Mouse (Mus musculus) cerebellum, adult 2 months (tissue): ENCODE data around the gene Cyp2d26. TPM values are rescaled to one million over a fixed set of nuclear protein-coding genes. Genes with fewer than 3 reads are reported as not detected.
"Not testable (repeated sequence)": the region's sequence is repeated elsewhere in the genome, so short reads cannot be mapped to it uniquely, and the experiment has no call there.

Source experiments
- DNase-seq, 2 experiments: peaks; one replicate each; pipeline ENCODE4 v3.0.0; 2021
- H3K27ac ChIP-seq: fragments of 200-500 bp; 2 replicates; pipeline ENCODE4 v1.5.1; 2012; ENCODE audit warnings: low read length, control low read depth, inconsistent platforms; ENCODE audit not compliant: insufficient read depth
- H3K27me3 ChIP-seq: fragments of 200-500 bp; 2 replicates; pipeline ENCODE4 v1.6.1; 2012; ENCODE audit warnings: inconsistent platforms, mild to moderate bottlenecking, low read length, moderate library complexity; ENCODE audit not compliant: control insufficient read depth, insufficient read depth
- H3K4me1 ChIP-seq: fragments of 200-500 bp; 2 replicates; pipeline ENCODE4 v1.6.1; 2011; ENCODE audit warnings: low read length; ENCODE audit not compliant: control insufficient read depth, insufficient read depth
- H3K4me3 ChIP-seq: fragments of 200-500 bp; replicated peaks from 2 replicates; pipeline ENCODE3; 2011; ENCODE audit warnings: mild to moderate bottlenecking, low read depth, low read length, control low read depth; ENCODE audit not compliant: insufficient read depth
- CTCF ChIP-seq: fragments of 200-500 bp; IDR thresholded peaks from 2 replicates; pipeline ENCODE4 v1.5.1; 2011; ENCODE audit warnings: low read depth, mild to moderate bottlenecking, control low read depth, low read length, moderate library complexity, borderline replicate concordance; ENCODE audit not compliant: insufficient read depth
- POLR2A ChIP-seq: fragments of 200-500 bp; IDR thresholded peaks from 2 replicates; pipeline ENCODE4 v1.6.1; 2011; ENCODE audit warnings: low read length, control low read depth, borderline replicate concordance; ENCODE audit not compliant: insufficient read depth
- WGBS: fragments of 180-500 bp; shearing (Covaris S2); methylation state at CpG from one replicate; pipeline ENCODE4 v1.1.7; 2018; 5-methylcytosine and 5-hydroxymethylcytosine counted together
- polyA plus RNA-seq: library from polyadenylated mRNA; depleted of rRNA; stranded (reverse); fragments of >200 nt; gene quantifications from 2 replicates; pipeline ENCODE4 v1.2.3, GENCODE M21; 2012; rRNA removed

Gene Cyp2d26
- polyA plus RNA-seq, 1 experiment, result 0.16 TPM

DNA sequence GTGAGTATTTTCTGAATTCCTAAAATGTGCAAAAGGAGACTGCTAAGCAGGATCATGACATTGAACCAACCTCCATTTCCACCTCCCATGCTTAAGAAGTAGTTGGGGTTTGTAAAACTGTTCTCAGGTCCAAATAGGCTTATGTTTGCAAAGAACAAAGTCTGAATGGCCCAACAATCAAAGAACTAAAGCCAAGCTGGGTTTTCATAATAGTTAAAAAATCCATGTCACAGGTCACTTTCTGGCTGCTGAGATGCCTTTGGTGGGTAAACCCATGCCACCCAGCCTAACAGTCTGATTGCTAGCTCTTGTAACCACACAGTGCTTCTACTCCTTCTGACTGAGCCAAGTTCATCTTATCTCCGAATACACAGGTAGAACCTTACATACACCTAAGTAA lies 9.5 kb downstream of the Cyp2d26 start:
- TF ChIP-seq POLR2A (no peak), CTCF (no peak)
- DNase-seq, result no peak
- H3K4me1 ChIP-seq, result no peaks in the 10 kb centered on the region
- H3K27ac ChIP-seq, result no peak overlapping the region
- WGBS, result 89% methylated on average over 1 of the region's 1 CpGs
- no peak overlapping the region for H3K4me3 ChIP-seq
- H3K27me3 ChIP-seq, result no peaks in the 10 kb centered on the region

DNA sequence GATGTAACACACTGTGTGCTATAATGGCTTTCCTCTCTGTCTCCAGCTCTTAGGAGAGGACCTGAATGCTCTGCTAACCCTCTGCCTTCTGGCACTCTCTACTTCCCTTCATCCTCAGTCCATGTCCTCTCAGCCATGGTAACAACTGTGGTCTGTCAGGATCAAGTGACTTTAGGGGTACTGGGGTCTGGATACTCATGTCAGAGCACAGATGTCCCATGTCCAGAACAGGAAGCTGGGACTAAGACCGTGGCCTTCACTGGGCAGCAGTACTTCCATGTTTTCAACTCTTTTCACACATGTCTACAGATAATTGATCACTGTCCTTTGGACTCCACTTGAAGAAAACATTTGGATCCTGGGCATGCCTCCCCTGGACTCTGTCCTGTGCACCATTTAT lies 10.3 kb downstream of the Cyp2d26 start:
- Histone ChIP-seq H3K27ac (no peak overlapping the region), H3K4me3 (no peak overlapping the region), H3K4me1 (no peaks in the 10 kb centered on the region), H3K27me3 (no peaks in the 10 kb centered on the region)
- TF ChIP-seq POLR2A, result no peak
- TF ChIP-seq CTCF, result no peak
- 83% methylated on average over 1 of the region's 1 CpGs for WGBS
- DNase-seq, result no peak

DNA sequence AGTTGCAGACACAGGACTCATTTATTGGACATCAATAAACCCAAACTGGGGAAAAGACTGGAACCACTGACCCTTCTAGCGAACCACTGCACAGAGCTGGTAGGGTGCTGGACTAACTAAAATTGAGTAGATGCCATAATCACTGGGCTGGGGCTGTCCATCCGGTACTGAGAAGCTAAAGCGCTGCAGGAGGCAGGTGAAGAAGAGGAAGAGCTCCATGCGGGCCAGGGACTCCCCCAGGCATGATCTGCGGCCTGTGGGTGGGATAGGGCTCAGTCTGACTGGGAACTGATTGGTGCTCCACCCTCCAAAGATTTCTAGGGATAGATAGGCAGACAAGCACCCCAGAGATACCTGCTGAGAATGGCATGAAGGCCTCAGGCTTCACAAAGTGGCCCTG lies 16.2 kb downstream of the Cyp2d26 start:
- H3K4me3 ChIP-seq, H3K27ac ChIP-seq, DNase-seq, H3K4me1 ChIP-seq, H3K27me3 ChIP-seq: not testable (repeated sequence)
- 80% methylated on average over 5 of the region's 5 CpGs for WGBS

DNA sequence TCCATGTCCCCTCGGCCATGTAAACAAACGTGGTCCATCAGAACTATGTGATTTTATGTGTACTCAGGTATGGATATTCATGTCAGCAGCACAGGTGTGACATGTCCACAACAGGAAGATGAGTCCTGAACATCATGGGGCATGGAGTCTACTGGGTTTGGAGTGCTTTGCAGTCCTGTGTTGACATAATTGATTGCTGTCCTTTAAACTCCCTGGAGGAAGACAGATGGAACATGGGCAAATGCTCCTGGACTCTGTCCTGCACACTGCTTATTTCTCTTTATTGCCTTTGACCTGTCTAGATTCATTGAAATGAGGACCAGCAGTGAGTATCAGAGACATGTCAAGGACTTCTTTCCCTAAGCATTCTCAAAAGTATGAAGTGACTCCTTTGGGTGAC lies 28.2 kb downstream of the Cyp2d26 start:
- TF ChIP-seq POLR2A (no peak), CTCF (no peak)
- DNase-seq, result no peak
- H3K27me3 ChIP-seq, result no peaks in the 10 kb centered on the region
- H3K4me1 ChIP-seq, result no peaks in the 10 kb centered on the region
- WGBS, result 84% methylated on average over 2 of the region's 2 CpGs
- no peak overlapping the region for H3K27ac ChIP-seq
- no peak overlapping the region for H3K4me3 ChIP-seq

DNA sequence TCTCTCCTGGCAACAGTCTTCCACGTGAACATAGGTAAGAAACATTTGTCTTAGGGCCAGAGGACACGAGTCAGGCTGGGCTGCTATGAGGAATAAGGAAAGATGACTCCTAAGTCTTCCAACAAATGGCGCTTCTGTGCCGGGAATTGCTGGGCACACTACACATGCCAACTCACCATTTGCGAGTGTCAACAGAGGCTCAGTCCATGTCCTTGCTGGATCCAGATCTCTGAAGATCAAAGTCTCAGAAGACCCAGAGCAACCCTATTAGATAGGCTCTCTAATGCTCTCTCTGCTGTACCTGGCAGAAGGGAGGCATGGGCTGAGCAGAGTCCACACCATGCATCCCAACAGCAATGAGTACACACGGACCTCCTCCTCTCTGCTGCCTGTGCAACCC lies 29.2 kb downstream of the Cyp2d26 start:
- WGBS, result 78% methylated on average over 6 of the region's 6 CpGs
- H3K4me1 ChIP-seq, result no peaks in the 10 kb centered on the region
- TF ChIP-seq POLR2A (no peak), CTCF (no peak)
- H3K27me3 ChIP-seq, result no peaks in the 10 kb centered on the region
- H3K4me3 ChIP-seq, result no peak overlapping the region
- H3K27ac ChIP-seq, result no peak overlapping the region
- DNase-seq, result no peak

DNA sequence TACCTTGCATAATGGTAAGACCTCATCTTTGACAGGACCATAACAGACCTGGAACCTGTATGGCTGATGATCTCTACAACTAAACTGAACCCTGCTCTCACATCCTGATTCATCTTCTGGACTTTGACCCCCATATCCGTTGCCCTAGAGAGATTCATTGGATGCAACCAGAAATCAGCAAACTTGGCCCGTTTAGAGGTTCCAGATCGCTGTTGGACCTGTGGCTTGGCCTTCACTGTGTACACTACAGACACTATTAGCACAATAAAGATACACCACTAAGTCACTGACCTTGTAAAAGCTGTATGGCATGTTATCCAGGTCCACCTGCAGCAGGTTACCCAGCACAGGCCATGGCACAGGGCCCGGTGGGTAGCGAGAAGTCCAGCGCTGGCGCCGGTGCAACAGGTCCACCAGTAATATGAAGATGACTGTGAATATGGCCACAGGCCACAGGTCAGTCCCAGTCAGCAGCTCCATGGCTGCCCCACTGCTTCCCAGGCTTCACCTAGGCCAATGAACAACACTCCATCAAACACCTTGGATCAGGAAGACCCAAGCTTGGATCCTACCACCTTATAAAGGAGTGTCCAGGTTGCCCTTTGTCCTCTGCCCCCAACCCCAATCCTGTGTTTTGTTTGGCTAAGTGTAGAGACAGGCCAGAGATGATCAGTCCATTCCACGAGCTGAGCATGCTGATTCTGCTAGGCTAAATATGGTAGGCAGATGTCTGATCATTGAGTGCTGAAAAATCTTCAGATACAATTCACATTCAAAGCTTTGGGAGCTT lies 30.3 kb downstream of the Cyp2d26 start, which contains the start of gene Cyp2d40:
Gene Cyp2d40 (minus strand): TSS at position 553 of the 790 bp plus-strand sequence.
- no peak for DNase-seq
- H3K27me3 ChIP-seq, result no peaks in the 10 kb centered on the region
- 90% methylated on average over 9 of the region's 9 CpGs for WGBS
- no peaks in the 10 kb centered on the region for H3K4me1 ChIP-seq
- TF ChIP-seq POLR2A (no peak), CTCF (no peak)
- no peak within 1 kb of the TSS for H3K27ac ChIP-seq
- no peak within 1 kb of the TSS for H3K4me3 ChIP-seq

DNA sequence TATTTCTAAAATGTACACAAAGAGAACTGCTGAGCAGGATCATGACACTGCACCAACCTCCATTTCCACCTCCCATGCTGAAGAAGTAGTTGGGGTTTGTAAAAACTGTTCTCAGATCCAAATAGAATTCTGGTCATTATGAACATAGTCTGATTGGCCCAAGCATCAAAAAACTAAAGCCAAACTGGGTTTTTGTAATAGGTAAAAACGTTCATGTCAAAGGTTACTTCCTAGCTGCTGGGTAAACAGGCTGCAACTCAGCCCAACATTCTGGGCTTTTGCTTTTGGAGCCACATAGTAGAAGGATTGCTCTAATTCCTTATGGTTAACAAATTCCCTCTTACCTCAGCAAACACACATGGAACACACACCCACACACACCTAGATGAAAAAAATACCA lies 46.0 kb downstream of the Cyp2d26 start:
- TF ChIP-seq CTCF (no peak), POLR2A (no peak)
- no peak overlapping the region for H3K27ac ChIP-seq
- 34% methylated on average over 1 of the region's 1 CpGs for WGBS
- H3K27me3 ChIP-seq, result no peaks in the 10 kb centered on the region
- no peaks in the 10 kb centered on the region for H3K4me1 ChIP-seq
- no peak overlapping the region for H3K4me3 ChIP-seq
- DNase-seq, result no peak

DNA sequence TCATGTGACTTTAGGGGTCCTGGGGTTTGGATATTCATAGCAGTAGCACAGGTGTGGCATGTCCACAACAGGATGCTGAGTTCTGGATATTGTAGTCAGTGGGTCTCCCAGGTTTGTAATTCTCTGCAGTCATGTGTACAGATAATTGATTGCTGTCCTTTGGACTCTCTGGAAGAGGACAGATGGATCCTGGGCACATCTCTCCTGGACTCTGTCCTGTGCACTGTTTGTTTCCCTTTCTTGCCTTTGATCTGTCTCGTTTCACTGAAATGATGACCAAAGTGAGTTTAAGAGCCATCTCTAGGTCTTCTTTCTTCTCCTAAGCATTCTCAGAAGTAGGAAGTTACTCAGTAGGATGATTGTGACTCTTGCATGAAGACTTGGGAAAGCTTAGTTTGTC lies 46.6 kb downstream of the Cyp2d26 start:
- DNase-seq, result no peak

More for the DNA sequence above, 46.6 kb downstream of the Cyp2d26 start:
- no peak overlapping the region for H3K4me3 ChIP-seq
- H3K27ac ChIP-seq, result no peak overlapping the region
- H3K27me3 ChIP-seq, result no peaks in the 10 kb centered on the region
- H3K4me1 ChIP-seq, result no peaks in the 10 kb centered on the region
- WGBS, result 42% methylated on average over 1 of the region's 1 CpGs
- TF ChIP-seq POLR2A (no peak), CTCF (no peak)

Other genes starting within 250 kb of the Cyp2d26 start
- gene Cyp2d12, start 239.2 kb downstream of the Cyp2d26 start, polyA plus RNA-seq, result not detected in 2 replicates
- gene Cyp2d34, start 173.3 kb downstream of the Cyp2d26 start, polyA plus RNA-seq, result not detected in 2 replicates
- not detected in 2 replicates for gene Cyp2d40, start 30.1 kb downstream of the Cyp2d26 start, polyA plus RNA-seq
- 25.0 and 25.8 TPM in 2 replicates for gene Tcf20, start 193.6 kb upstream of the Cyp2d26 start, polyA plus RNA-seq
- 0.67 and 0.80 TPM in 2 replicates for gene Nfam1, start 239.0 kb upstream of the Cyp2d26 start, polyA plus RNA-seq